Mouse (Mus musculus) layer of hippocampus, adult 9-11 months (tissue): ENCODE measurements around the gene Foxp1.

Experiments used
- DNase-seq: peaks from one replicate; pipeline ENCODE4 v3.0.0; 2022

Gene Foxp1

GRCm38 (mm10) chr6:98956522-98957169 is 565.9 kb downstream of the Foxp1 start:
- no peak for DNase-seq

GRCm38 (mm10) chr6:98955706-98956105 is 566.8 kb downstream of the Foxp1 start:
- no peak for DNase-seq

GRCm38 (mm10) chr6:98954439-98954838 is 568.1 kb downstream of the Foxp1 start:
- no peak for DNase-seq

- no peak for DNase-seq
Measured at GRCm38 (mm10) chr6:98949703-98950191, 572.8 kb downstream of the Foxp1 start.

- no peak for DNase-seq
Measured at GRCm38 (mm10) chr6:98949286-98949685, 573.2 kb downstream of the Foxp1 start.

- no peak for DNase-seq
Measured at GRCm38 (mm10) chr6:98948153-98949141, 574.1 kb downstream of the Foxp1 start.

- peak; percentile 20 for DNase-seq
Measured at GRCm38 (mm10) chr6:98947486-98948152, 574.9 kb downstream of the Foxp1 start.

- DNase-seq: no peak
Measured at GRCm38 (mm10) chr6:98946731-98947130, 575.8 kb downstream of the Foxp1 start.

GRCm38 (mm10) chr6:98945496-98946412 is 576.8 kb downstream of the Foxp1 start:
- DNase-seq: no peak

- DNase-seq: no peak
Measured at GRCm38 (mm10) chr6:98938348-98938747, 584.2 kb downstream of the Foxp1 start.

- DNase-seq: no peak
Measured at GRCm38 (mm10) chr6:98937513-98937912, 585.0 kb downstream of the Foxp1 start.

- peak; percentile 23 for DNase-seq
Measured at GRCm38 (mm10) chr6:98936377-98936776, 586.1 kb downstream of the Foxp1 start.

- no peak for DNase-seq
Measured at GRCm38 (mm10) chr6:98935169-98935568, 587.4 kb downstream of the Foxp1 start.

- DNase-seq: no peak
Measured at GRCm38 (mm10) chr6:98934381-98934780, 588.1 kb downstream of the Foxp1 start.

GRCm38 (mm10) chr6:98933135-98933724 is 589.3 kb downstream of the Foxp1 start:
- no peak for DNase-seq

- DNase-seq: no peak
Measured at GRCm38 (mm10) chr6:98931881-98932540, 590.5 kb downstream of the Foxp1 start.

GRCm38 (mm10) chr6:98930652-98931300 is 591.7 kb downstream of the Foxp1 start:
- DNase-seq: no peak

GRCm38 (mm10) chr6:98928365-98928764 is 594.2 kb downstream of the Foxp1 start:
- no peak for DNase-seq

- DNase-seq: no peak
Measured at GRCm38 (mm10) chr6:98901259-98901658, 621.3 kb downstream of the Foxp1 start.

GRCm38 (mm10) chr6:98878208-98878607 is 644.3 kb downstream of the Foxp1 start:
- no peak for DNase-seq

- DNase-seq: no peak
Measured at GRCm38 (mm10) chr6:98876401-98876800, 646.1 kb downstream of the Foxp1 start.
